Mouse (Mus musculus): ENCODE results near the gene Rap1gap2. TPM values are rescaled to one million over a fixed set of nuclear protein-coding genes. Genes with fewer than 3 reads are reported as not detected.
A peak's percentile ranks its signal among the peaks of the same experiment; 100 is the strongest.

Rap1gap2 gene
- polyA plus RNA-seq, 1 experiment = 7.3 TPM

GRCm38 (mm10) chr11:74561392-74561791 lies 49.3 kb downstream of the Rap1gap2 start:
- TF ChIP-seq POLR2A (IDR thresholded peaks at IDR 0.05; ENCODE audit: low read depth, low read length) (no peak), CTCF (IDR thresholded peaks at IDR 0.05; ENCODE audit: borderline replicate concordance, insufficient read depth, low read length) (no peak)
- Histone ChIP-seq H3K4me3 (ENCODE audit: insufficient read depth, low read length) (no peak overlapping the region), H3K27ac (ENCODE audit: insufficient read depth, low read length) (no peak overlapping the region), H3K4me1 (ENCODE audit: control insufficient read depth, insufficient read depth, low read length) (peaks cover 6% of the 10 kb centered on the region)

- Histone ChIP-seq H3K27ac (ENCODE audit: insufficient read depth, low read length) (no peak overlapping the region), H3K4me1 (ENCODE audit: control insufficient read depth, insufficient read depth, low read length) (peaks cover 9% of the 10 kb centered on the region), H3K4me3 (ENCODE audit: insufficient read depth, low read length) (no peak overlapping the region)
- TF ChIP-seq CTCF (IDR thresholded peaks at IDR 0.05; ENCODE audit: borderline replicate concordance, insufficient read depth, low read length) = no peak
- TF ChIP-seq POLR2A (IDR thresholded peaks at IDR 0.05; ENCODE audit: low read depth, low read length) = no peak
Measured at GRCm38 (mm10) chr11:74560600-74561227, 50.0 kb downstream of the Rap1gap2 start.

- no peak overlapping the region for H3K27ac ChIP-seq (ENCODE audit: insufficient read depth, low read length)
- peaks cover 11% of the 10 kb centered on the region for H3K4me1 ChIP-seq (ENCODE audit: control insufficient read depth, insufficient read depth, low read length)
- no peak overlapping the region for H3K4me3 ChIP-seq (ENCODE audit: insufficient read depth, low read length)
- TF ChIP-seq CTCF (IDR thresholded peaks at IDR 0.05; ENCODE audit: borderline replicate concordance, insufficient read depth, low read length) (no peak), POLR2A (IDR thresholded peaks at IDR 0.05; ENCODE audit: low read depth, low read length) (no peak)
Measured at GRCm38 (mm10) chr11:74559793-74560433, 50.8 kb downstream of the Rap1gap2 start.

GRCm38 (mm10) chr11:74558933-74559332 lies 51.8 kb downstream of the Rap1gap2 start:
- TF ChIP-seq CTCF (IDR thresholded peaks at IDR 0.05; ENCODE audit: borderline replicate concordance, insufficient read depth, low read length) (no peak), POLR2A (IDR thresholded peaks at IDR 0.05; ENCODE audit: low read depth, low read length) (no peak)
- peaks cover 11% of the 10 kb centered on the region for H3K4me1 ChIP-seq (ENCODE audit: control insufficient read depth, insufficient read depth, low read length)
- no peak overlapping the region for H3K27ac ChIP-seq (ENCODE audit: insufficient read depth, low read length)
- no peak overlapping the region for H3K4me3 ChIP-seq (ENCODE audit: insufficient read depth, low read length)

- H3K27ac ChIP-seq (ENCODE audit: insufficient read depth, low read length) = no peak overlapping the region
- H3K4me1 ChIP-seq (ENCODE audit: control insufficient read depth, insufficient read depth, low read length) = peaks cover 11% of the 10 kb centered on the region
- TF ChIP-seq CTCF (IDR thresholded peaks at IDR 0.05; ENCODE audit: borderline replicate concordance, insufficient read depth, low read length) = no peak
- TF ChIP-seq POLR2A (IDR thresholded peaks at IDR 0.05; ENCODE audit: low read depth, low read length) = no peak
- no peak overlapping the region for H3K4me3 ChIP-seq (ENCODE audit: insufficient read depth, low read length)
Measured at GRCm38 (mm10) chr11:74557456-74558230, 53.1 kb downstream of the Rap1gap2 start.

GRCm38 (mm10) chr11:74555716-74556374 lies 54.9 kb downstream of the Rap1gap2 start:
- no peak for TF ChIP-seq CTCF (IDR thresholded peaks at IDR 0.05; ENCODE audit: borderline replicate concordance, insufficient read depth, low read length)
- TF ChIP-seq POLR2A (IDR thresholded peaks at IDR 0.05; ENCODE audit: low read depth, low read length) = no peak
- Histone ChIP-seq H3K27ac (ENCODE audit: insufficient read depth, low read length) (0 out of 2 replicates have a peak overlapping the region, but pooled peaks have one; percentile 3), H3K4me3 (ENCODE audit: insufficient read depth, low read length) (no peak overlapping the region), H3K4me1 (ENCODE audit: control insufficient read depth, insufficient read depth, low read length) (peaks cover 11% of the 10 kb centered on the region)

GRCm38 (mm10) chr11:74554683-74555341 lies 55.9 kb downstream of the Rap1gap2 start:
- Histone ChIP-seq H3K4me1 (ENCODE audit: control insufficient read depth, insufficient read depth, low read length) (peaks cover 11% of the 10 kb centered on the region), H3K4me3 (ENCODE audit: insufficient read depth, low read length) (no peak overlapping the region), H3K27ac (ENCODE audit: insufficient read depth, low read length) (no peak overlapping the region)
- TF ChIP-seq POLR2A (IDR thresholded peaks at IDR 0.05; ENCODE audit: low read depth, low read length) = no peak
- TF ChIP-seq CTCF (IDR thresholded peaks at IDR 0.05; ENCODE audit: borderline replicate concordance, insufficient read depth, low read length) = no peak

- H3K4me3 ChIP-seq (ENCODE audit: insufficient read depth, low read length) = no peak overlapping the region
- no peak overlapping the region for H3K27ac ChIP-seq (ENCODE audit: insufficient read depth, low read length)
- TF ChIP-seq POLR2A (IDR thresholded peaks at IDR 0.05; ENCODE audit: low read depth, low read length) (no peak), CTCF (IDR thresholded peaks at IDR 0.05; ENCODE audit: borderline replicate concordance, insufficient read depth, low read length) (no peak)
- peaks cover 6% of the 10 kb centered on the region for H3K4me1 ChIP-seq (ENCODE audit: control insufficient read depth, insufficient read depth, low read length)
Measured at GRCm38 (mm10) chr11:74551568-74551967, 59.1 kb downstream of the Rap1gap2 start.

GRCm38 (mm10) chr11:74550615-74551102 lies 60.1 kb downstream of the Rap1gap2 start:
- no peak overlapping the region for H3K4me3 ChIP-seq (ENCODE audit: insufficient read depth, low read length)
- no peak overlapping the region for H3K27ac ChIP-seq (ENCODE audit: insufficient read depth, low read length)
- H3K4me1 ChIP-seq (ENCODE audit: control insufficient read depth, insufficient read depth, low read length) = peaks cover 2% of the 10 kb centered on the region
- TF ChIP-seq POLR2A (IDR thresholded peaks at IDR 0.05; ENCODE audit: low read depth, low read length) = no peak
- no peak for TF ChIP-seq CTCF (IDR thresholded peaks at IDR 0.05; ENCODE audit: borderline replicate concordance, insufficient read depth, low read length)
